Mouse (Mus musculus): Measurements from ENCODE around the gene Caprin1. TPM values are rescaled to one million over a fixed set of nuclear protein-coding genes. Genes with fewer than 3 reads are reported as not detected.

The Caprin1 gene
- polyA plus RNA-seq, 1 experiment from 2014 or later = 508 TPM

GRCm38 (mm10) chr2:103785735-103786134 is 11.7 kb downstream of the Caprin1 start:
- no peak for DNase-seq (ENCODE audit: extremely low spot score, low spot score)
- H3K27ac ChIP-seq = no peak overlapping the region
- peaks cover 95% of the 10 kb centered on the region for H3K36me3 ChIP-seq (replicated peaks)
- 95% methylated on average over 1 of the region's 1 CpGs for WGBS
- H3K4me1 ChIP-seq = peaks cover 8% of the 10 kb centered on the region; the same call in 1 of the 2 replicates
- H3K4me3 ChIP-seq = no peak overlapping the region
- no peaks in the 10 kb centered on the region for H3K9me3 ChIP-seq
- no peaks in the 10 kb centered on the region for H3K27me3 ChIP-seq (ENCODE audit: poor library complexity, severe bottlenecking)

DNA sequence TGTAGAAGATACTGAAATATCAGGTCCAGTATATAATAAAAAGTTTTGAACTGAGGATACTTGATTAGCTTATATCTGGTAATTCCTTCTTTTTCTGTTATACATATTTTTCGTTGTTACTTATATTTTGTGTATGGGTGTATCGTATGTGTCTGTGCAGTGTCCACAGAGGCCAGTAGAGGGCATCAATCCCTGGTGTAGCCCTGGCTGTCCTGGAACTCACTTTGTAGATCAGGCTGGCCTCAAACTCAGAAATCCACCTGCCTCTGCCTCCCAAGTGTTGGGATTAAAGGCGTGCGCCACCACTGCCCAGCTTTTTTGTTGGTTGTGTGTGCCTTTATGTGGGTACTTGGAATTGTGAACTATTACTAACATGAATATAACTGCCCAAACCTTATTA is 12.8 kb downstream of the Caprin1 start:
- peaks cover 95% of the 10 kb centered on the region for H3K36me3 ChIP-seq (replicated peaks)
- no peak for DNase-seq (ENCODE audit: extremely low spot score, low spot score)
- WGBS = 91% methylated on average over 4 of the region's 4 CpGs

GRCm38 (mm10) chr2:103762492-103762891 is 35.0 kb downstream of the Caprin1 start:
- no peak for DNase-seq (ENCODE audit: extremely low spot score, low spot score)
- WGBS = 52% methylated on average over 1 of the region's 1 CpGs
- Histone ChIP-seq H3K36me3 (replicated peaks) (peaks cover 32% of the 10 kb centered on the region), H3K9me3 (no peaks in the 10 kb centered on the region), H3K4me3 (0 out of 2 replicates have a peak overlapping the region, but pooled peaks have one; percentile 82), H3K4me1 (peaks cover 24% of the 10 kb centered on the region), H3K27ac (no peak overlapping the region), H3K27me3 (ENCODE audit: poor library complexity, severe bottlenecking) (no peaks in the 10 kb centered on the region)

More for the DNA sequence above, 12.8 kb downstream of the Caprin1 start:
- no peaks in the 10 kb centered on the region for H3K4me1 ChIP-seq
- H3K27ac ChIP-seq = no peak overlapping the region
- no peak overlapping the region for H3K4me3 ChIP-seq
- no peaks in the 10 kb centered on the region for H3K9me3 ChIP-seq
- H3K27me3 ChIP-seq (ENCODE audit: poor library complexity, severe bottlenecking) = no peaks in the 10 kb centered on the region

DNA sequence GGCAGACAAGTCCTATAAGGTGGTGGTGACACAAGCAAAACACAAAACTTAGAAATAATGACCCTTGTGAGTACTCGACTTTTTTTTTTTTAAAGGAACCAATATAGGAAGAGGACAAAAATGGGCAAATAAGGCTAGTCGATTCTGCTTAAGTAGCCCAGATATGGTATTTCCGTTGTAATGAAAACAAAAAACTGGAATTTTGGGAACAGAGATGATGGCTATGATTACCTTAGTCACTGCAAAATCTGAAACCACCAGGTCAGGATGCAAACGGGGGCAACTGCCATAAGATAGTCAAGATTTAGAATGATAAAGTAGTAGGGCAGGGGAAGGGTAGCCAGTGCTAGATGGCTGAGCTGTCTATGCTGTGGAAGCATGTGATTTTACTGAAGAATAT is 35.5 kb downstream of the Caprin1 start:
- Histone ChIP-seq H3K4me3 (peak overlapping the region; percentile 82), H3K4me1 (peaks cover 24% of the 10 kb centered on the region), H3K27ac (no peak overlapping the region), H3K9me3 (no peaks in the 10 kb centered on the region), H3K27me3 (ENCODE audit: poor library complexity, severe bottlenecking) (no peaks in the 10 kb centered on the region), H3K36me3 (replicated peaks) (peaks cover 32% of the 10 kb centered on the region)
- WGBS = 36% methylated on average over 4 of the region's 4 CpGs
- DNase-seq (ENCODE audit: extremely low spot score, low spot score) = peak; percentile 13

GRCm38 (mm10) chr2:103760906-103761716 is 36.3 kb downstream of the Caprin1 start, which contains the start of gene Nat10:
TSS of gene Nat10 (minus strand) at chr2:103761270.
- Histone ChIP-seq H3K27ac (peak within 1 kb of the TSS; percentile 83), H3K4me3 (peak within 1 kb of the TSS; percentile 82), H3K27me3 (ENCODE audit: poor library complexity, severe bottlenecking) (no peaks in the 10 kb centered on the region), H3K36me3 (replicated peaks) (peaks cover 32% of the 10 kb centered on the region), H3K9me3 (no peaks in the 10 kb centered on the region), H3K4me1 (peaks cover 24% of the 10 kb centered on the region)
- DNase-seq (ENCODE audit: extremely low spot score, low spot score) = peak; percentile 98
- under 1% methylated on average over 47 of the region's 47 CpGs for WGBS

- peaks cover 24% of the 10 kb centered on the region for H3K4me1 ChIP-seq
- peak; percentile 12 for DNase-seq (ENCODE audit: extremely low spot score, low spot score)
- peaks cover 33% of the 10 kb centered on the region for H3K36me3 ChIP-seq (replicated peaks)
- no peaks in the 10 kb centered on the region for H3K9me3 ChIP-seq
- WGBS = under 1% methylated on average over 12 of the region's 12 CpGs
- peak overlapping the region; percentile 83 for H3K27ac ChIP-seq
- H3K27me3 ChIP-seq (ENCODE audit: poor library complexity, severe bottlenecking) = no peaks in the 10 kb centered on the region
- peak overlapping the region; percentile 82 for H3K4me3 ChIP-seq
Measured at GRCm38 (mm10) chr2:103760421-103760820, 37.0 kb downstream of the Caprin1 start.

DNA sequence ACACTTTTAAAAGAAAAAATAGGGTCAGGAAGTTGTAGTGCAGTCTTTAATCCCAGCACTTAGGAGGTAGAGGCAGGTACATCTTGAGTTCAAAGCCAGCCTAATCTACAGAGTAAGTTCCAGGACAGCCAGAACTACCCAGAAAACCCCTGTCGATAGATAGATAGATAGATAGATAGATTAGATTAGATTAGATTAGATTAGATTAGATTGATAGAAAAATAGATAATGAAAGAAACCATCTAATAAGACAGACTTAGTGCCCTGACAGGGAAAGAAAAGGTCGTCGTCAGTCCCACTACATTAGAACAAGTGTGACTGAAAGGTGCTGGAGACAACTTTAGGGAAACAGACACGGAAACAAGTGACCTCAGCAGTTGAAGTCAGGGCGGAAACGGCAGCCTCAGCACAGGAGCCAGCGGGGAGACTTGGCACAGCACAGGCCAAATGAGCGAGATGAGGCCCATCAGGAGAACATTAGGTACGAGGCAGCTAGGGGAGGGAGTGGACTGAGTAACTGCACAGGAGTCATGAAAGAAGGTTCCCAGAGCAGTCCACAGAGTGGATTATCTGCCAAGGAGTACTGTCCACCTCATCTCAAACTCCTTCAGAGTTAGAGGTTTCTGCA is 41.9 kb downstream of the Caprin1 start:
- no peak for DNase-seq (ENCODE audit: extremely low spot score, low spot score)
- Histone ChIP-seq H3K4me3 (no peak overlapping the region), H3K4me1 (peaks cover 11% of the 10 kb centered on the region), H3K9me3 (no peaks in the 10 kb centered on the region), H3K27ac (no peak overlapping the region), H3K36me3 (replicated peaks) (peaks cover 69% of the 10 kb centered on the region), H3K27me3 (ENCODE audit: poor library complexity, severe bottlenecking) (no peaks in the 10 kb centered on the region)
- WGBS = 90% methylated on average over 9 of the region's 9 CpGs

DNA sequence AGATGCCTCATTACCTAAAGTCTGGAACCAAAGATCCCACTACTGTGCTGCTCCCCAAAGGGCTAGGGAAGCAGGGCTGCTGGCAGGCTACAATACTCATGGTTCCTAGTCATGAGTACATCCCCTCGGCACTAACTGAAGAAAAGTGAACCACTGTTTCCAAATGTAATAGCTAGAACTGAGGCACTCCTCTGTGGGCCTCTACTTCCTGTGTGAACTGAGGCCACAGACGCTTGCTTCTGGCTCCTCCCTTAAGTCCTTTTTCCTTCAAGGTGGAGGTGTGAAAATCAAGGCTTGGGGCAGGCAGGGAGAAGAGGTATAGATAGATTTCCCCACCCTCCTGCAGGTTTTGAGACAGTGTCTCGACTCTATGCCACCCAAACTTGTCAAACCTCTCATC is 42.8 kb downstream of the Caprin1 start:
- Histone ChIP-seq H3K9me3 (no peaks in the 10 kb centered on the region), H3K4me1 (peaks cover 2% of the 10 kb centered on the region; the same call in 1 of the 2 replicates), H3K4me3 (no peak overlapping the region), H3K27ac (no peak overlapping the region), H3K27me3 (ENCODE audit: poor library complexity, severe bottlenecking) (no peaks in the 10 kb centered on the region), H3K36me3 (replicated peaks) (peaks cover 79% of the 10 kb centered on the region)
- DNase-seq (ENCODE audit: extremely low spot score, low spot score) = no peak
- WGBS = 88% methylated on average over 3 of the region's 3 CpGs

GRCm38 (mm10) chr2:103751771-103752170 is 45.7 kb downstream of the Caprin1 start:
- H3K36me3 ChIP-seq (replicated peaks) = peaks cover 99% of the 10 kb centered on the region
- no peaks in the 10 kb centered on the region for H3K4me1 ChIP-seq
- 94% methylated on average over 6 of the region's 6 CpGs for WGBS
- H3K4me3 ChIP-seq = no peak overlapping the region
- DNase-seq (ENCODE audit: extremely low spot score, low spot score) = no peak
- H3K27me3 ChIP-seq (ENCODE audit: poor library complexity, severe bottlenecking) = no peaks in the 10 kb centered on the region
- H3K27ac ChIP-seq = no peak overlapping the region
- H3K9me3 ChIP-seq = no peaks in the 10 kb centered on the region

- WGBS = 92% methylated on average over 3 of the region's 3 CpGs
- H3K27ac ChIP-seq = no peak overlapping the region
- no peak overlapping the region for H3K4me3 ChIP-seq
- peaks cover 93% of the 10 kb centered on the region for H3K36me3 ChIP-seq (replicated peaks)
- no peaks in the 10 kb centered on the region for H3K4me1 ChIP-seq
- H3K9me3 ChIP-seq = no peaks in the 10 kb centered on the region
- no peak for DNase-seq (ENCODE audit: extremely low spot score, low spot score)
- H3K27me3 ChIP-seq (ENCODE audit: poor library complexity, severe bottlenecking) = no peaks in the 10 kb centered on the region
Measured at GRCm38 (mm10) chr2:103749091-103749490, 48.4 kb downstream of the Caprin1 start.

DNA sequence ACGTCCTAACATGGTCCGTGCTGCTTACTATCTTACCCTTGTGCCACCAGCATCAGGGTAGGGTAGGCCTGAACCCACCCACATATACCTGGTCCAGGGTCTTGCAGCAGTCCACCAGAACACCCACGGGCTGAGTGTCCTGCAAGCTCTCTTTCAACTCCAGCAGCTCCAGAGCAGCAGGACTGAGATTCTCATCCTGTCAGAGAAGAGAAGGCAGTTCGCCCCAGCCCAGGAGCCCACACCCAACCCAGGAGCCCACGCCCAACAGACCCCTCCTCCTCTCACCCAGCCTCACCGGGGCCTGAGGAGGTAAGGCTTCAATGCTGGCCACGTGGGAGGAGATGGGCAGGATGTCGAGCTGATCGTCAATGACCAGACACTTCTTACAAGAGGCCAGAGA is 49.6 kb downstream of the Caprin1 start:
- H3K9me3 ChIP-seq = no peaks in the 10 kb centered on the region
- DNase-seq (ENCODE audit: extremely low spot score, low spot score) = no peak
- H3K36me3 ChIP-seq (replicated peaks) = peaks cover 93% of the 10 kb centered on the region
- H3K4me3 ChIP-seq = no peak overlapping the region
- WGBS = 89% methylated on average over 9 of the region's 9 CpGs
- no peaks in the 10 kb centered on the region for H3K4me1 ChIP-seq
- H3K27me3 ChIP-seq (ENCODE audit: poor library complexity, severe bottlenecking) = no peaks in the 10 kb centered on the region
- no peak overlapping the region for H3K27ac ChIP-seq

- peaks cover 94% of the 10 kb centered on the region for H3K36me3 ChIP-seq (replicated peaks)
- H3K4me3 ChIP-seq = no peak overlapping the region
- H3K27ac ChIP-seq = no peak overlapping the region
- no peaks in the 10 kb centered on the region for H3K9me3 ChIP-seq
- no peaks in the 10 kb centered on the region for H3K27me3 ChIP-seq (ENCODE audit: poor library complexity, severe bottlenecking)
- 91% methylated on average over 2 of the region's 2 CpGs for WGBS
- no peaks in the 10 kb centered on the region for H3K4me1 ChIP-seq
- no peak for DNase-seq (ENCODE audit: extremely low spot score, low spot score)
Measured at GRCm38 (mm10) chr2:103746761-103747160, 50.7 kb downstream of the Caprin1 start.

DNA sequence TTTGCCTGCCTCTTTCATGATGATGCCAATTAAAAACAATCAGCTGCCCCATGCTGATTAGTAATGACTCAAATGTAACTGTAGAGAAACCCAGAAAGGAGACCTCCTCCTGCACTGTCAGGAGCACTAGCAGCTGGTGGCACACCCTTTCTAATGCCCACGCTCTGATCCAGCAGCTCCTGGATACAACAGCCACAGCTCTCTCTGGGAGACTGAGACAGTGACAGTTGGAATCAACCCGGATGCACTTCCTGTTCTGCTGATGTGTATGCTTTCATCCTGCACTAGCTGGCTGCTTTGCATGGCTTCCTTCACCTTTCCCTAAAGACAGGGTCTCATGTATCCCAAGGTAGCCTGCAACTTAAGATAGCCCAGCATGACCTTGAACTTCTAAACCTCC is 51.4 kb downstream of the Caprin1 start:
- 88% methylated on average over 2 of the region's 2 CpGs for WGBS
- Histone ChIP-seq H3K36me3 (replicated peaks) (peaks cover 94% of the 10 kb centered on the region), H3K4me1 (no peaks in the 10 kb centered on the region), H3K27ac (no peak overlapping the region), H3K27me3 (ENCODE audit: poor library complexity, severe bottlenecking) (no peaks in the 10 kb centered on the region), H3K9me3 (no peaks in the 10 kb centered on the region), H3K4me3 (no peak overlapping the region)
- DNase-seq (ENCODE audit: extremely low spot score, low spot score) = no peak
